Mouse (Mus musculus): ENCODE data around the gene Slc25a22.

GRCm38 (mm10) chr7:141458661-141459060, 21.0 kb upstream of the Slc25a22 start:
- TF ChIP-seq CTCF (IDR thresholded peaks at IDR 0.05; ENCODE audit: control insufficient read depth, insufficient read depth, insufficient read length) = no peak
- no peak for TF ChIP-seq CEBPB (IDR thresholded peaks at IDR 0.05; ENCODE audit: low read depth)
- TF ChIP-seq USF1 (IDR thresholded peaks at IDR 0.05; ENCODE audit: low read depth) = no peak
- no peak for TF ChIP-seq MYOG (IDR thresholded peaks at IDR 0.05; ENCODE audit: control insufficient read depth, extremely low read depth, insufficient read length)
- no peak for TF ChIP-seq MYOD1 (IDR thresholded peaks at IDR 0.05; ENCODE audit: control insufficient read depth, insufficient read length, low read depth)
